Mouse (Mus musculus) erythroblast, adult 5-6 weeks (primary cell): ENCODE measurements around the gene Pold1. TPM values are rescaled to one million over a fixed set of nuclear protein-coding genes. Genes with fewer than 3 reads are reported as not detected.

ENCODE experiments used
- ATAC-seq: replicated peaks from 2 replicates; pipeline ENCODE4 v1.8.0; 2016; ENCODE audit warnings: moderate number of reproducible peaks, mild to moderate bottlenecking, moderate TSS enrichment, inconsistent platforms; ENCODE audit not compliant: poor library complexity, low FRiP score, severe bottlenecking
- total RNA-seq, 2 experiments: library from RNA; stranded (forward) in 1 of 2; stranded (reverse) in 1 of 2; fragments of 150-400 nt in 1 of 2; fragments of 200-764, 138-1000 nt in 1 of 2; gene quantifications; 2 replicates each; pipeline versions ENCODE4 v1.2.3 to v1.2.4; 2015 to 2017; ENCODE audit warnings: low replicate concordance in 2 of 2

Pold1 gene
- total RNA-seq (2015; ENCODE audit: low replicate concordance): 21.3 and 26.5 TPM in 2 replicates
- total RNA-seq (2017; ENCODE audit: low replicate concordance): 16.2 and 29.3 TPM in 2 replicates

DNA sequence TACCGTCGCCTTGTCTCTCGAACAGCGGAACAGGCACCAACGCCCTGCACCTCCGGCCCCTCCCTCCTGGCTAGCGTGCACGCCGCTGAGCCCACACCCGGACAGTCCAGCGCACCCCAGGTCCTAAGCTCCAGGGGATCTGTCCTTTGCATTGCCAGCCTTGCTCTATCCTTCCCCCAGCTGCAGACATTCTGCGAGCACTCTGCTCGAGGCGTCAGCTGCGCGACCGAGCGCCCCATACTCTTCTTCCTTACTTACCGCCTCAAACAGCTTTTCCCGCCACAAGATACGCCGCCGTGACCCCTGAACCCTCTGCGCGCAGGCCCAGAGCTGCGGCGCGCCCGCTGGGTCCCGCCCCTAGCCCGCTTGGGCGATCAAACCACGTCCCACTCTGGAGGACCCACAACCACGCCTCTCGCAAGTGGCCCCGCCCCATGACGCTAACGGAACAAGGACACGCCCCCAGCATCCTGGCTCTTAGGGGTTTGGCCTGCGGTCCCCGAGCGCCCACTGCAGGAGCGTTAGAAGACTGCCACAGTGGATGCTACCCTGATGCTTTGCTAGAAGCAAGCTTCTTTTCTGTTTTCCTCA is at the start of gene Pold1:
TSS of gene Pold1 (minus strand) at position 353 of the 591 bp plus-strand sequence.
- peak; percentile 87 for ATAC-seq

DNA sequence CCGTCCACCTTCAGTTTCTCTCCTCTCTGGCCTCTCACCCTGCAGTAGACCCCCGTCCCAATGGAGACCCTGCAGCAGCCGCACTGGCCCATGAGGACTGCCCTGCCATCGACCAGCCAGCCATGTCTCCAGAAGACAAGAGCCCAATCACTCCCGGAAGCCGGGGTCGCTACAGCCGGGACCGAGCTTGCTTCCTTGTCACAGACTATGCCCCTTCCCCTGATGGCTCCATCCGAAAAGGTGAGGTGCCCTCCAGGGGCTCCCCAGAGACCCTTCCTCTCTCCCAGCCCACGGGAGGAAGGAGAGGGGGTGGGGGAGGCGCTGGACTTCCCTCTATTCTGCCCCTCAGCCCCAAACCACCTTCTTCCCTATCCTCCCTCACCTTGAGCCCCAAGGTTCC is 49.7 kb upstream of the Pold1 start:
- no peak for ATAC-seq

DNA sequence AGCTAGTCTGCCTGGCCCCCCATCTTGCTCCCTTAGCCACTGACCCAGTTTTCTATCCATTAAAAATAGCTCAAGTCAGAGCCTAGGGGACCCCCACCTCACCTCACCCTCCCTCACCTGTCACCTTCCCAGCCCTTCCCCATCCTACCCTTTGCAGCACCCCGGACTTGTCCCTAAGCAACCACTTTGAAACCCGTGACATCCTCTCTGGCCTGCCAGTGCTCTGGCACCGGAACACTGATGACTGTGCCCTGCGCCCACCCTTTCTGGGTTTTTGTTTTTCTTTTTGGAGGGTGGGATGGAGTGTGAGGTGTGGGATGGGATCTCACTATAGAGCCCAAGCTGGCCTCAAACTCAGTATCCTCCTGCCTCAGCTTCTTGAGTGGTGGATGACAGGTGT is 49.0 kb upstream of the Pold1 start:
- no peak for ATAC-seq

DNA sequence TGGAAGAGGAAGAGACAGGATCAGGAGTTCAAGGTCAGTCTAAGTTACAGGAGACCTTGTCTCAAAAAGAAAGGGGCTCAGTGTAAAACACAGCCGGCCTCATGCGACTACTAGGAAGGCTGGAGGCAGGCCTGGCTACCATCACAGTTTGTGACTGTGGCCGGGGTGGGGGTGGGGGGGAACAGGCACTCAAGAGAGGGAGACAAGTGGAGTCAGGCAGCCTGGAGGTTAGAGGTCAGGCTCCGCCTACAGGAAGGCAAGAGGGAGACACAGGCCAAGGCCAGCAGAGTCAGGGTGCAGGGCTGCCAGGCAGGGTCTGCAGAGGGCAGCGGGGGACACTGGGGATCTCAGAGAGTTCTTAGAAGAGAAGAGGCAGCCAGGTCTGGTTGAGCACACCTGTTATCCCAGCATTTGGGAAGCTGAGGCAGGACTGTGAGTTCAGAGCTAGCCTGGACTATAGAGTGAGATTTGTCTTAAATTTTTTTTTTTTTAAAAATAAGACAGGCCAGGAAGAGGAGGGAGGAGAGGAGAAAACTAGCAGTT is 48.4 kb upstream of the Pold1 start:
- ATAC-seq: no peak

DNA sequence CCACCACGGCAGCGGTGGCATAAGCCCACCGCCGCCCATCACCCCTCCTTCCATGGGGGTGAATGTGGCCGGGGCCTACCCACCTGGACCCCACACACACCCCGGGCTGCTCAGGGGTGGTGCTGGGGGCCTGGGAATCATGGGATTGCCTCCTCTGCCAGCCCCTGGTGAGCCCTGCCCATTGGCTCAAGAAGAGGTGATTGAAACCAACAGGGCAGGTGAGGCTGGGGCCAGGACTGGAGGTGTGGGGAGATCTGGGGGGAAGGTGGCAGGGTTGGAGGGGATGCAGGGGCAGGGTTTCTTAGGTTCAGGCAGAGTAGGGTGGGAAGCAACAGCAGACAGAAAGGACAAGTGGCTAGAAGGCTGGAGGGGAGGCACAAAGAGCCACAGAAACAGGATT is 47.4 kb upstream of the Pold1 start:
- ATAC-seq: no peak

DNA sequence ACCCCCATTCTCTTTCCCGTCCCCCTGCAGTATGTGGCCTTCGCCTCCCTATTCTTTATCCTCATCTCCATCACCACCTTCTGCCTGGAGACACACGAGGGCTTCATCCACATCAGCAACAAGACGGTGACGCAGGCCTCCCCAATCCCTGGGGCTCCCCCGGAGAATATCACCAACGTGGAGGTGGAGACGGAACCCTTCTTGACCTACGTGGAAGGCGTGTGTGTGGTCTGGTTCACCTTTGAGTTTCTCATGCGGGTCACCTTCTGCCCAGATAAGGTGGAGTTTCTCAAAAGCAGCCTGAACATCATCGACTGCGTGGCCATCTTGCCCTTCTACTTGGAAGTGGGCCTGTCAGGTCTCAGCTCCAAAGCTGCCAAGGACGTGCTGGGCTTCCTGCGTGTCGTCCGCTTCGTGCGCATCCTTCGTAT is 46.5 kb upstream of the Pold1 start:
- no peak for ATAC-seq

DNA sequence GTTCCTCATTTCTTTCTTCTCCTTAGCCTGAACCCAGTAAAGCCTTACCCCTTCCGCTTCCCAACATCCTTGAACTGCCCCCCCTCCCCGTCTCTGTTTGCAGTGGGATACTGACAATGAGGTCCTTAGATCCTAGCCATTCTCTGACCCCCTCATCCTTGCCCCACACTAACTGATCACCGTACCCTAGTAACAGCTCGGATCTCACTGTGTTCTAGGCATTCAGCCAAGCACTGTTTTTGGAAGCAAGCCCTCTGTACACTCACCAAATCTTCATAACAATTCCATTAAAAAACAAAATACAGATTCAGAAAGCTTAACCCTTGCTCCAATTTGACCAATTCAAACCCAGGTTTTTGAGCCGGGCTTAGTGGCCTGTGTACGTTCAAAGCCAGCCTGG is 45.6 kb upstream of the Pold1 start:
- ATAC-seq: no peak

DNA sequence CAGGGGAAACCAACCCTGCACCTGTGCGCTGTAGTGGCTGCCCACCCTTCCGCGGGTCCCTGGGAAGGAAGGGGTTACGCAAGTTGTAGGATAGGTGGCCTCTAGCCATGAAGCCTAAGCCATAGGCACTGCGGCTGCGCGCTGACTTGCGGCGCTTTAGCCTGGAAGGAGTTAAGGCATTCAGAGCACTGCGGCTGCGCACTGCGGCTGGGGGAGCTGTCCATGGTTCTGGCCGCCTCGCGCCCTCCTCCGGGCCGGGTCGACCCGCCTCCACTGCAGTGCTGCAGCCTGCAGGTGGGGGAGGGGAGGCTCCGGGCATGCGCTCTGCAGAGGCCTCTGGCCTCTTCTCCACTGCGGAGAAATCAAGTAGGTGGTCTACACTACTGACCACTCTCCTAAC is 45.1 kb upstream of the Pold1 start:
- no peak for ATAC-seq

DNA sequence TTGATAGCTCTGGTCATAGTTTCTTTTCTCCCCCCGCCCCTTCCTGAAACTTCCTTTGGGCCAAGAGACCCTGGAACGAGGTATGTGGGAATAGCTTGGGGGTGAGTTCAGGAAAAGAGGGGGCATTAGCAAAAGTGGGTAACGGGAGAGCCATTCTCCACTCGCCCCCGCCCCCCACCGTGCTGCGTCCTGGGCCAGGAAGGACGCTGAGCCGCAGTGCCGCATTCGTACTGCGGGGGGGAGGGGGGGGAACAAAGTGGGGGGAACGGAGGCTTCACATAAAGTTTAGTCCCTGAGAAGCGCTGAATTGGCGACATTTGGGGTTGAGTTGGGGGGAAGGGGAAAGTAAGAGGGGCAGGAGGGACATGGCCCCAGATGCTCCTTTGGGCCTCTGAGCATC is 44.4 kb upstream of the Pold1 start:
- ATAC-seq: no peak

DNA sequence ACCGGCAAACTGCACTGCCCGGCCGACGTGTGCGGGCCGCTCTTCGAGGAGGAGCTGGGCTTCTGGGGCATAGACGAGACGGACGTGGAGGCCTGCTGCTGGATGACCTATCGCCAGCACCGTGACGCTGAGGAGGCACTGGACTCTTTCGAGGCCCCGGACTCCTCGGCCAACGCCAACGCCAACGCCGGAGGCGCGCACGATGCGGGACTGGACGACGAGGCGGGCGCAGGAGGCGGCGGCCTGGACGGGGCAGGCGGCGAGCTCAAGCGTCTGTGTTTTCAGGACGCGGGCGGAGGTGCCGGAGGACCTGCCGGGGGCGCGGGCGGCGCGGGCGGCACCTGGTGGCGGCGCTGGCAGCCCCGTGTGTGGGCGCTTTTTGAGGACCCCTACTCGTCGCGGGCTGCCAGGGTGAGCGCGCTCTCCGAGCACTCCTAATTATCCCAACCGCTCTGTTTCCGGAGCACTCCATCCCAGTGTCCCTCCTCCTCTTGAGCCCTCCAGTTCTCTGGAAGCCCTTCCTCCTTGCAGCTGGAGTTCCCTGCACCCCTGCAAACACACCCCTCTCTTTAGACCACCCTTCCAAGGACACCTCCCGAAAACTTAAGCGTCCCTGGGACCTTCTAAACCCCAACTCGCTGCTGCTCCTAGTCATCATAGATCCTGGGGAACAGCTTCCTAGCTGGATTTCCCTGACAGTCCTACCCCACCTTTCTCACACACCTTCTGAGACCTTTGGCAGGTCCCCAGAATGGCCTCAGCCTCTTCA is 42.9 kb upstream of the Pold1 start:
- no peak for ATAC-seq

DNA sequence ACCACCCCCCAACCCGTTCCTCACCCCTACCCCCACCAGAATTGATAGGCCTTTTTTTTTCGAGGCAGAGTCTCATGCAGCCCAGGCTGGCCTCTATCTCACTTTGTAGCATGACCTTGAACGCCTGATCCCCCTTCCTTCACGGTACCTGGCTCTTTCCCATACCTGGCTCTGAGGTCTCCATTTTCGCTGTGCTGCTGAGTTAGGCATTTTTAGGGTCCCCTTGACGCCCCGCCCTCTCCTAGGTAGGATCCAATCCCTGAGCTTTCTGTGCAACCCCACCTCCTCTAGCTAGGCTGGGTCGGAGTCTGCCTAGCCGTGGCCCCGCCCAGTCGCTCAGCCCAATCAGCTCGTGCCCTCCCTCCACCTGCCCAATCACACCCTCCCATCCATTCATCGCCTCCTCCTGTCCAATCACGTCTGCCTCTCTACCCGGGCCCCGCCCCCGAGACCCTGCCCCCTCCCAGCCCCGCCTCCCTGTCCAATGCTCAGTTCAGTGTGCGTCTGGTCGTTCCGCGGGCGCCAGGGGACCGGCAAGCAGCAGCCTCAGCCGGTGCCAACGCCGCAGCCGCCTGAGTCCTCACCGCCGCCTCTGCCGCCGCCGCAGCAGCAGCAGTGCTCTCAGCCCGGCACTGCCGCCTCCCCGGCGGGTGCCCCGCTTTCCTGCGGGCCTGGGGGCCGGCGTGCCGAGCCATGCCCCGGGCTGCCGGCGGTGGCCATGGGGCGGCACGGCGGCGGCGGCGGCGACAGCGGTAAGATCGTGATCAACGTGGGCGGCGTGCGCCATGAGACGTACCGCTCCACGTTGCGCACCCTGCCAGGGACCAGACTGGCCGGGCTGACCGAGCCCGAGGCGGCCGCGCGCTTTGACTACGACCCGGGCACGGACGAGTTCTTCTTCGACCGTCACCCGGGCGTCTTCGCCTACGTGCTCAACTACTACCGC is 42.0 kb upstream of the Pold1 start, which contains the start of gene Kcnc3:
TSS of gene Kcnc3 (plus strand) at position 263 of the 946 bp plus-strand sequence.
- ATAC-seq: peak; percentile 52; the same call in 1 of the 2 replicates

DNA sequence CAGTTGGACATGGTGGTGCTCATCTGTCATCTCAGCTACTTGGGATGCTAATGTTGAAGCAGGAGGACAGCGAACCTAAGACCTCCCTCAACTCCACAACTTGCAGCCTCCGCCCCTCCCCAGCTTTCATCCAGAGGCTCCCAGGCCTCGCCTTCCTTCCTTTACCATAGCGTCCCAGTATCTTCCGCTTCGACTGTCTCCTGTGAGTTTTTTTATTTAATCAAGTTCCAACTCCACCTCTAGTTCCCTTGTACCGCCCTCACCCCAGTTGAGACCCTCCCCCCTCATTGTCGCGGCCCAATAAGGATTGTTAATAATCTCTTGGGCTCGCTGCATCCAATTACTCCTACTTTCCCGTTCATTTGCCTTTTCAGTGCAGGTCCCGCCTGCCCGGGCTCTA is 41.3 kb upstream of the Pold1 start:
- no peak for ATAC-seq

DNA sequence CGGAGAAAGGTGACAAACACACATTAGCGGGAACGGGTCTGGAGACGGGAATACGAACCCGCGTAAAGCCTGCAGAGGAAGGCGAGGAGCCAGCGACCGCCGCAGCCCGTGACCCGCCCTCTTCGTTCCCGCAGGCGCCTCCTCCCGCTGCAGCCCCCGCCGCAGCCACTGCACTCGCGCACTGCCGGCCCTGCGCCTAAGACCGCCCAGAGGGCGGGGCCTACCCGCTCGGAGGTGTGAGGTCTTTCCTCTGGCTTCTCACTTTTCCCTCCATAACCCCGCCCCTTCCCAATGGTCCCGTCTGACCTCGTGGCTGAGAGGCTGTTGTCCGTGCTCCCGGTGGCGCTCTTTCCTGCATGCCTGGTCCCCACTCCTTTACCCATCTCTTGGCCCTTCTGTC is 40.5 kb upstream of the Pold1 start:
- no peak for ATAC-seq

DNA sequence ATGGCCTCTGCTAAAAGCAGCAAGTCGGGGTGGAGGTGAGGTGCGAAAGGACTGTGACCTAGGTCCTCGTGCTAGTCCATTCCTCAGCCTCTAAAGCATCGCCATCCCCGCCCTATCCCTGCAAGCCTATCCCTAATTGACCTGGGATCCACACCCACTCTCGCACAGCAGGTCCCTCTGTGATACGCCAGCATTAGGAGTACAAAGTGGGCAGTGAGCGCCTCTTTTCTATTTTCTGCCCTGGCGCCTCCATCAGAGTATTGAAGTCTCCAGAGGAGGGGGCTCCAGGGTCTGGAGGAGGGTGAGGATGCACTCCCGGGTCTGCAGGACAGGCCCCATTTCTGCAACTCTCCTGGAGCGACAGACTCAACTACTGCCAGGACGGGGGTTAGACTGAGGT is 39.7 kb upstream of the Pold1 start:
- no peak for ATAC-seq

DNA sequence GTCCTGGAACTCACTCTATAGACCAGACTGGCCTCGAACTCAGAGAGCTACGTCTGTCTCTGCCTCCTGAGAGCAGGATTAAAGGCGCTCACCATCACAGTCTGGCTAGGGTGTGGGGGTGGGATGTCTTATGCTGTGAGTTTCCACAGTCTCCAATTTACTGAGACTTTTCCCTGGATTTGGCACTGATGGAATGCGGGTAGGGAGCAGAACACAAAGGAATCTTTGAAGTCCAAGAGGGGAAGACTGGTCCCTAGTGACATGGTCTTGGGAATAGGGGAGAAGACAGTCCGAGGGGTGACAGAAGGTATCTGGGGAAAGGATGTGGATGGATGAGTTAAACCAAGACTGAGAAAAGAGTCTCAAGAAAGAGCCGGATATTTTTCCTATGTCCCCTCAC is 39.0 kb upstream of the Pold1 start:
- no peak for ATAC-seq

DNA sequence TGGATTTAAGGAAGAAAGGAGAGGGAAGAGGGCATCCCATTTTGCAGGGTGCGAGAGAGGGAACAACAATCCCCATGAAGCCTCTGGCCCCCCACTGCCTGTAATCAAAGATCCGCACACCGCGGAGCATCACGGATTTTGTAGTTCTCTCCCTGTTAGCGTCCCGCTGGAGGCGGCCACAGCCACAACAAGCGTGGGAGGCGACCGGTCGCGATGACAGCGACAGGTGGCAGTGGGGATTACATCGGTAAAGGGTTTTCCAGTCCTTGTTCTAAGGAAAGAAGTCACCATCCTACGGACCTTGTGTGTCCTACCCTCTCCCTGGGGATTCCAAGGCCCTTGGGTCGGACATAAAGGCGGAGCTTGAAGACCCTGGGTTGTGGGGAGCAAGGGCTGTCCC is 38.3 kb upstream of the Pold1 start:
- no peak for ATAC-seq

DNA sequence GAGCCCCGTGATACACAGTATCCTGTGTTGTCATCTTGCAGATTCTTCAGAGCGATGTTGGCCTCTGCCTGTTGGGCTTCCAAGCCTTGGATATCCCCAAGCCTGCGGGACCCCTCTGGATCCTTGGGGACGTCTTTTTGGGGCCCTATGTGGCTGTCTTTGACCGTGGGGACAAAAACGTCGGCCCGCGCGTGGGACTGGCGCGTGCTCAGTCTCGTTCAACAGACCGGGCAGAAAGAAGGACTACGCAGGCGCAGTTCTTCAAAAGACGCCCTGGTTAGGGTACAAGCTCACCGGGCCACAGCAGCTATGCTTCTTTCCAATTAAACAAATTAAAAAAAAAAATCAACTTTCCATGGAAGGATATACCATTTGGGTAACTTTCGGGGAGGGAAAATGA is 37.9 kb upstream of the Pold1 start:
- no peak for ATAC-seq

DNA sequence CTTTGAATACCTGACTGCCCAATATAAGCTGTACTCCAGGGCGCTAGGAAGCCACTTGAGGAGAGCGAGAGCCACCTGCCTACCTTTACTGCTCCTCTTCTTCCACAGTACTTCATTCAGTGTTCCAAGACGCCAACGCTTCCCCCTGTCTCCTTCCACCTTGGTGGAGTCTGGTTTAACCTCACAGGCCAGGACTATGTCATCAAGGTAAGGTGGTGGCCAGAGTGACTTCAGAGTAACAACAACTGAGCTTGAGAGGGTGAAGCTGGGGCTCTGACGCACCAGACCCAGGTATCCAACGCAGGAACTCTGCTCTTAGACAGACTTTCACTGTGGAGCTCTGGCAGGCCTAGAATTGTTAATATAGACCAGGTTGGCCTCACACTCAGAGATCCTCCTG is 37.0 kb upstream of the Pold1 start:
- no peak for ATAC-seq

DNA sequence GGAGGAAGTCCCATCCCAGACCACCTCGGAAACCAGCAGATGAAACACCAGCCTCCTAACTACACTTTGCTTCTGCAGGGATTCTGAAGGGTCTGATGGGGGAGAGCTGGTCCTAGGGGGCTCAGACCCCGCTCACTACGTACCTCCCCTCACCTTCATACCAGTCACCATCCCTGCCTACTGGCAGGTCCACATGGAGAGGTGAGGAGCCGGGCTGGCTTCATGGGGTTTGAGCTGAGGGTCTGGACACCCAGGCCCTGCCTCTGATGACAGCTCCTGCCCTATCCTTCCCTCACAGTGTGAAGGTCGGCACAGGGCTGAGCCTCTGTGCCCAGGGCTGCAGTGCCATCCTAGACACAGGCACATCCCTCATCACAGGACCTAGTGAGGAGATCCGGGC is 36.3 kb upstream of the Pold1 start:
- no peak for ATAC-seq

DNA sequence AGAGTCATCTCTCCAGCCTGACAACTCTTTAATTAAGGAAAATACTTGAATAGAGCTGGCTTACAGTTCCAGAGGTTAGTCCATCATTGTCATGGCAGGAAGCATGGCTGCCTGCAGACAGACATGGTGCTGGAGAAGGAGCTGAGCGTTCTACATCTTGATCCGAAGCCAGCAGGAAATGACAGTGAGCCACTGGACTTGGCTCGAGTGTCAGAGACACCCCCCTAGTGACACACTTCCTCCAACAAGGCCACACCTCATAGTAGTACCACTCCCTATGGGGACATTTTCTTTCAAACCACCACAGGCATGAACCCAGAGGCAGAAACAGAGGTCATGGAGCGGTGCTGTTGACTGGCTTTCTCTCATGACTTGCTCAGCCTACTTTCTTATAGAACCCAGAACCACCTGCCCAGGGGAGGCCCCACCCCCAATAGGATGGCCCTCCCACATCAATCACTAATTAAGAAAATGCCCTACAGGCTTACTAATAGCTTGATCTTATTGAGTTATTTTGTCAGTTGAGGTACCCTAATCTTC is 35.7 kb upstream of the Pold1 start:
- ATAC-seq: no peak
